Mouse (Mus musculus) C2C12 (cell line): Measurements from ENCODE around the gene Acsm5. TPM values are rescaled to one million over a fixed set of nuclear protein-coding genes. Genes with fewer than 3 reads are reported as not detected.

Experiments
- H3K27me3 ChIP-seq: one replicate; pipeline ENCODE4 v1.6.1; 2011; ENCODE audit not compliant: control insufficient read depth, insufficient read depth, insufficient read length
- H3K36me3 ChIP-seq: one replicate; pipeline ENCODE4 v1.6.1; 2011; ENCODE audit not compliant: control insufficient read depth, insufficient read depth
- H3K4me3 ChIP-seq: one replicate; pipeline ENCODE4 v1.5.1; 2011; ENCODE audit warnings: mild to moderate bottlenecking, control low read depth; ENCODE audit not compliant: poor library complexity, insufficient read depth, severe bottlenecking
- H3K79me2 ChIP-seq: one replicate; pipeline ENCODE4 v1.6.1; 2011; ENCODE audit not compliant: control insufficient read depth, insufficient read depth
- H3K79me3 ChIP-seq: one replicate; pipeline ENCODE4 v1.6.1; 2011; ENCODE audit warnings: low read depth, control low read depth
- H3ac ChIP-seq: one replicate; pipeline ENCODE3; 2011; ENCODE audit warnings: low read depth; ENCODE audit not compliant: control insufficient read depth, insufficient read length
- CEBPB ChIP-seq: IDR thresholded peaks from one replicate; pipeline ENCODE4 v1.6.1; 2011; ENCODE audit warnings: low read depth, mild to moderate bottlenecking, control low read depth, moderate library complexity
- CTCF ChIP-seq: IDR thresholded peaks from one replicate; pipeline ENCODE4 v1.5.1; 2011; ENCODE audit not compliant: control insufficient read depth, insufficient read depth, insufficient read length
- FOSL1 ChIP-seq: IDR thresholded peaks from one replicate; pipeline ENCODE4 v1.8.0; 2011; ENCODE audit warnings: mild to moderate bottlenecking, low read length; ENCODE audit not compliant: poor library complexity, insufficient read depth, severe bottlenecking
- MAX ChIP-seq: IDR thresholded peaks from one replicate; pipeline ENCODE4 v1.6.1; 2011; ENCODE audit warnings: mild to moderate bottlenecking, control low read depth
- MYOD1 ChIP-seq: IDR thresholded peaks from one replicate; pipeline ENCODE4 v1.6.1; 2011; ENCODE audit warnings: low read depth; ENCODE audit not compliant: control insufficient read depth, insufficient read length
- MYOG ChIP-seq: IDR thresholded peaks from one replicate; pipeline ENCODE4 v1.6.1; 2011; ENCODE audit not compliant: control insufficient read depth, insufficient read length; ENCODE audit errors: extremely low read depth
- USF1 ChIP-seq: IDR thresholded peaks from one replicate; pipeline ENCODE4 v1.6.1; 2011; ENCODE audit warnings: low read depth, mild to moderate bottlenecking, control low read depth, moderate library complexity
- polyA plus RNA-seq: library from polyadenylated mRNA; unstranded; fragments of >200 nt; fragmentation: generic; extraction: Trizol; gene quantifications from one replicate; pipeline ENCODE4 v1.2.1, GENCODE M21; 2012; ENCODE audit warnings: missing spikeins

The Acsm5 gene
- polyA plus RNA-seq, 1 experiment: not detected

- TF ChIP-seq MAX (no peak), MYOD1 (no peak), CEBPB (no peak), MYOG (no peak), FOSL1 (no peak), USF1 (no peak), CTCF (no peak)
- Histone ChIP-seq H3K36me3 (no peaks in the 10 kb centered on the region), H3K27me3 (no peaks in the 10 kb centered on the region), H3K79me3 (no peaks in the 10 kb centered on the region), H3ac (no peak overlapping the region), H3K4me3 (no peak overlapping the region), H3K79me2 (no peaks in the 10 kb centered on the region)
Observed at GRCm38 (mm10) chr7:119528617-119529016, 9.4 kb downstream of the Acsm5 start.

GRCm38 (mm10) chr7:119532924-119533323, 13.7 kb downstream of the Acsm5 start:
- no peaks in the 10 kb centered on the region for H3K79me2 ChIP-seq
- H3K4me3 ChIP-seq: no peak overlapping the region
- H3K79me3 ChIP-seq: no peaks in the 10 kb centered on the region
- H3K27me3 ChIP-seq: no peaks in the 10 kb centered on the region
- TF ChIP-seq MYOG: no peak
- no peaks in the 10 kb centered on the region for H3K36me3 ChIP-seq
- no peak overlapping the region for H3ac ChIP-seq

- Histone ChIP-seq H3K79me3 (no peaks in the 10 kb centered on the region), H3K36me3 (no peaks in the 10 kb centered on the region), H3ac (no peak overlapping the region), H3K79me2 (no peaks in the 10 kb centered on the region), H3K4me3 (no peak overlapping the region), H3K27me3 (no peaks in the 10 kb centered on the region)
- TF ChIP-seq CEBPB (no peak), MYOD1 (no peak), MYOG (no peak), MAX (no peak), CTCF (no peak), USF1 (no peak), FOSL1 (no peak)
Observed at GRCm38 (mm10) chr7:119534389-119534788, 15.1 kb downstream of the Acsm5 start.

- no peak overlapping the region for H3K4me3 ChIP-seq
- no peaks in the 10 kb centered on the region for H3K36me3 ChIP-seq
- H3K79me3 ChIP-seq: no peaks in the 10 kb centered on the region
- no peaks in the 10 kb centered on the region for H3K79me2 ChIP-seq
- TF ChIP-seq MYOG (no peak), CTCF (no peak), MYOD1 (no peak), USF1 (no peak), CEBPB (no peak), MAX (no peak), FOSL1 (no peak)
- no peak overlapping the region for H3ac ChIP-seq
- H3K27me3 ChIP-seq: no peaks in the 10 kb centered on the region
Observed at GRCm38 (mm10) chr7:119542445-119542844, 23.2 kb downstream of the Acsm5 start.

- Histone ChIP-seq H3K27me3 (no peaks in the 10 kb centered on the region), H3K79me2 (no peaks in the 10 kb centered on the region), H3K4me3 (no peak overlapping the region), H3K36me3 (no peaks in the 10 kb centered on the region), H3ac (no peak overlapping the region), H3K79me3 (no peaks in the 10 kb centered on the region)
- TF ChIP-seq MYOG: no peak
- no peak for TF ChIP-seq USF1
- no peak for TF ChIP-seq MYOD1
- no peak for TF ChIP-seq CEBPB
- TF ChIP-seq FOSL1: no peak
- TF ChIP-seq CTCF: no peak
- TF ChIP-seq MAX: no peak
Observed at GRCm38 (mm10) chr7:119545572-119545971, 26.3 kb downstream of the Acsm5 start.

GRCm38 (mm10) chr7:119550471-119551222, 31.4 kb downstream of the Acsm5 start:
- no peaks in the 10 kb centered on the region for H3K79me2 ChIP-seq
- H3K4me3 ChIP-seq: no peak overlapping the region
- H3ac ChIP-seq: no peak overlapping the region
- no peaks in the 10 kb centered on the region for H3K27me3 ChIP-seq
- no peaks in the 10 kb centered on the region for H3K79me3 ChIP-seq
- TF ChIP-seq CTCF: no peak
- no peak for TF ChIP-seq FOSL1
- TF ChIP-seq MAX: no peak
- no peak for TF ChIP-seq MYOG
- no peak for TF ChIP-seq CEBPB
- no peak for TF ChIP-seq USF1
- TF ChIP-seq MYOD1: no peak
- no peaks in the 10 kb centered on the region for H3K36me3 ChIP-seq
